Mouse (Mus musculus): Measurements from ENCODE around the gene Prim1. TPM values are rescaled to one million over a fixed set of nuclear protein-coding genes. Genes with fewer than 3 reads are reported as not detected.

Gene Prim1
- polyA plus RNA-seq, 1 experiment from 2014 or later = 38.7 TPM

- H3K27me3 ChIP-seq (ENCODE audit: control insufficient read depth, insufficient read depth, low read length) = no peaks in the 10 kb centered on the region
- H3K9me3 ChIP-seq (ENCODE audit: control insufficient read depth, low read length) = no peaks in the 10 kb centered on the region
- H3K4me1 ChIP-seq (ENCODE audit: control insufficient read depth, insufficient read depth, low read length) = no peaks in the 10 kb centered on the region
- no peaks in the 10 kb centered on the region for H3K36me3 ChIP-seq (ENCODE audit: control insufficient read depth, insufficient read depth, low read length)
- no peak for ATAC-seq (ENCODE audit: low read depth)
- H3K4me3 ChIP-seq (ENCODE audit: low read depth, low read length) = no peak overlapping the region
- no peak overlapping the region for H3K27ac ChIP-seq (ENCODE audit: low read depth, low read length)
- WGBS = 98% methylated on average over 3 of the region's 3 CpGs
- no peak overlapping the region for H3K9ac ChIP-seq (replicated peaks; ENCODE audit: low read depth, low read length)
- H3K4me2 ChIP-seq (ENCODE audit: low read depth, low read length) = no peak overlapping the region
Observed at GRCm38 (mm10) chr10:127996690-127997089, 18.3 kb upstream of the Prim1 start.

DNA sequence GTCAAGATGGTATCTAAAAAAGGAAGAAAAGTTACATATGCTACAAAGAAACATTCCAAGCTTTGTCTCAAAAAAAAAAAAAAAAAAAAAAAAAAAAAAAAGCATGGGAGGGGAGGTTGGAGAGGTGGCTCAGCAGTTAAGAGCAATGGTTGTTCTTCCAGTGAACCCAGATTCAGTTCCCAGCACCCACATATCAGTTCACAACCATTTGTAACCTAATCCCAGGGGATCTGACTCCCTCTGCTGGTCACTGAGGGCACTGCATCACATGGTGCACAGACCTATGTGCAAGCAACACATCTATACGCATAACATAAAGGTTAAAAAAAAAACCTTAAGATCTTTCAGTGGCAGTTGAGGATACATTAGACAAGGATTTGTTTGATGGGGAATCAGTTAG is 16.7 kb upstream of the Prim1 start:
- ATAC-seq (ENCODE audit: low read depth) = no peak
- Histone ChIP-seq H3K4me1 (ENCODE audit: control insufficient read depth, insufficient read depth, low read length) (no peaks in the 10 kb centered on the region), H3K27ac (ENCODE audit: low read depth, low read length) (no peak overlapping the region), H3K9me3 (ENCODE audit: control insufficient read depth, low read length) (no peaks in the 10 kb centered on the region), H3K27me3 (ENCODE audit: control insufficient read depth, insufficient read depth, low read length) (no peaks in the 10 kb centered on the region), H3K36me3 (ENCODE audit: control insufficient read depth, insufficient read depth, low read length) (no peaks in the 10 kb centered on the region), H3K4me2 (ENCODE audit: low read depth, low read length) (no peak overlapping the region), H3K9ac (replicated peaks; ENCODE audit: low read depth, low read length) (no peak overlapping the region), H3K4me3 (ENCODE audit: low read depth, low read length) (no peak overlapping the region)
- 98% methylated on average over 1 of the region's 1 CpGs for WGBS

DNA sequence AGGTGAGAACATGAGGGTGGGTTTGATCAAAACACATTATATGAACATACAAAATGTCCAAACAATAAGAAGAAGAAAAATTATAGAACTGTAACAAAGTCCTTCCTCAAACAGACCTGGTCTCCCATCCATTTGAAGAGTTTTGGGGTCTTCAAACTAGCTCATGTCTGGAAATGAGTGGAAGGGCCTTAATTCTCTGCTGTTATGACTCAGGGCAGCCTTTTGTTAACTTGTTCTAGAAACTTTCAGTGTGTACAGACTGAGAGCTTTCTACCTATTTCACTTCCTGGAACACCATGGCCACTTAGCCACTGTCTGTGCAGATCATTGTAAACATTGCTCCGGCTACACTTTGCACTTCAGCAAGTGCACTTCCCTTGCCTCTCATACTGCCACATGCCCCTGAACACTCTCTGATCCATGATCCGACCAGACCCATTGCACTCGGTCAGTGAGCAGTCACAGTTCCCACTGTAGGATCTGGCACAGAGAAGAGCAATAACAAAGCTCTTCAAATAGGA is 11.6 kb upstream of the Prim1 start:
- 87% methylated on average over 3 of the region's 3 CpGs for WGBS
- H3K4me3 ChIP-seq (ENCODE audit: low read depth, low read length) = no peak overlapping the region

GRCm38 (mm10) chr10:128004918-128005317 is 10.1 kb upstream of the Prim1 start:
- Histone ChIP-seq H3K36me3 (ENCODE audit: control insufficient read depth, insufficient read depth, low read length) (no peaks in the 10 kb centered on the region), H3K4me2 (ENCODE audit: low read depth, low read length) (no peak overlapping the region), H3K4me3 (ENCODE audit: low read depth, low read length) (no peak overlapping the region), H3K27me3 (ENCODE audit: control insufficient read depth, insufficient read depth, low read length) (no peaks in the 10 kb centered on the region), H3K9me3 (ENCODE audit: control insufficient read depth, low read length) (no peaks in the 10 kb centered on the region), H3K4me1 (ENCODE audit: control insufficient read depth, insufficient read depth, low read length) (no peaks in the 10 kb centered on the region), H3K9ac (replicated peaks; ENCODE audit: low read depth, low read length) (no peak overlapping the region), H3K27ac (ENCODE audit: low read depth, low read length) (no peak overlapping the region)
- 88% methylated on average over 10 of the region's 10 CpGs for WGBS
- ATAC-seq (ENCODE audit: low read depth) = no peak

More for the DNA sequence above, 11.6 kb upstream of the Prim1 start:
- Histone ChIP-seq H3K9me3 (ENCODE audit: control insufficient read depth, low read length) (no peaks in the 10 kb centered on the region), H3K4me1 (ENCODE audit: control insufficient read depth, insufficient read depth, low read length) (no peaks in the 10 kb centered on the region), H3K27ac (ENCODE audit: low read depth, low read length) (no peak overlapping the region), H3K4me2 (ENCODE audit: low read depth, low read length) (no peak overlapping the region), H3K9ac (replicated peaks; ENCODE audit: low read depth, low read length) (no peak overlapping the region), H3K27me3 (ENCODE audit: control insufficient read depth, insufficient read depth, low read length) (no peaks in the 10 kb centered on the region), H3K36me3 (ENCODE audit: control insufficient read depth, insufficient read depth, low read length) (no peaks in the 10 kb centered on the region)
- ATAC-seq (ENCODE audit: low read depth) = no peak

- Histone ChIP-seq H3K4me1 (ENCODE audit: control insufficient read depth, insufficient read depth, low read length) (no peaks in the 10 kb centered on the region), H3K4me2 (ENCODE audit: low read depth, low read length) (no peak overlapping the region)
- 88% methylated on average over 8 of the region's 8 CpGs for WGBS
Observed at GRCm38 (mm10) chr10:128005479-128005878, 9.5 kb upstream of the Prim1 start.

GRCm38 (mm10) chr10:128007446-128007845 is 7.5 kb upstream of the Prim1 start, which contains the start of gene Hsd17b6:
Gene Hsd17b6 (minus strand): TSS chr10:128007611.
- H3K4me3 ChIP-seq (ENCODE audit: low read depth, low read length) = no peak within 1 kb of the TSS
- no peak within 1 kb of the TSS for H3K27ac ChIP-seq (ENCODE audit: low read depth, low read length)
- no peak within 1 kb of the TSS for H3K9ac ChIP-seq (replicated peaks; ENCODE audit: low read depth, low read length)
- no peaks in the 10 kb centered on the region for H3K4me1 ChIP-seq (ENCODE audit: control insufficient read depth, insufficient read depth, low read length)
- WGBS = 91% methylated on average over 1 of the region's 1 CpGs
- H3K4me2 ChIP-seq (ENCODE audit: low read depth, low read length) = no peak within 1 kb of the TSS
- no peaks in the 10 kb centered on the region for H3K9me3 ChIP-seq (ENCODE audit: control insufficient read depth, low read length)
- ATAC-seq (ENCODE audit: low read depth) = no peak
- H3K36me3 ChIP-seq (ENCODE audit: control insufficient read depth, insufficient read depth, low read length) = no peaks in the 10 kb centered on the region
- H3K27me3 ChIP-seq (ENCODE audit: control insufficient read depth, insufficient read depth, low read length) = no peaks in the 10 kb centered on the region

More at GRCm38 (mm10) chr10:128005479-128005878, 9.5 kb upstream of the Prim1 start:
- no peak overlapping the region for H3K27ac ChIP-seq (ENCODE audit: low read depth, low read length)
- no peak for ATAC-seq (ENCODE audit: low read depth)
- no peak overlapping the region for H3K4me3 ChIP-seq (ENCODE audit: low read depth, low read length)
- H3K9me3 ChIP-seq (ENCODE audit: control insufficient read depth, low read length) = no peaks in the 10 kb centered on the region
- H3K36me3 ChIP-seq (ENCODE audit: control insufficient read depth, insufficient read depth, low read length) = no peaks in the 10 kb centered on the region
- no peak overlapping the region for H3K9ac ChIP-seq (replicated peaks; ENCODE audit: low read depth, low read length)
- H3K27me3 ChIP-seq (ENCODE audit: control insufficient read depth, insufficient read depth, low read length) = no peaks in the 10 kb centered on the region

DNA sequence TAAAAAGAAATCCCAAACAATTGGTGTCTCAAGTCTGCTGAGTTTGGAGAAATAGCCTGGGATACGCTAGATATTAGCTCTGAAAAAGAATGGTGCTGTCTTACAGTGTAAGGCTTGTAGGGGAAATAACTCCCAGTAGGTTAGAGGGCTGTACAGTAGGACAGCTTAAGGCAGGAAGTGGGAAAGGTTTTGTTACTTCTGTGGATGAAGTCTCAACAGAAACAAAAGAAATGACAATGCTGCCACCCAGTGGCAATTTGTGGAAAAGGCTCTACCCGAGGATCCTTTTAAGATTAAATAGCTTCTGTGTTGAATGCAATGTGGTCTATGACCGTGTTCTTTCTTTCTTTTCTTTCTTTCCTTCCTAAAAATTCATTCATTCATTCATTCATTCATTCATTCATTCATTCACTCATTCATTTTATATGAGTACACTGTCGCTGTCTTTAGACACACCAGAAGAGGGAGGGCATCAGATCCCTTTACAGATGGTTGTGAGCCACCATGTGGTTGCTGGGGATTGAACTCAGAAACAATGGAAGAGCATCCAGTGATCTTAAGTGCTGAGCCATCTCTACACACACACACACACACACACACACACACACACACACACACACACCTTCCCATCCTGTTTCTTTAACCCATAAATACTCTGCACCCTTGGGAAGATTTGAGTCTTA is 6.6 kb upstream of the Prim1 start:
- H3K4me1 ChIP-seq (ENCODE audit: control insufficient read depth, insufficient read depth, low read length) = no peaks in the 10 kb centered on the region
- H3K27me3 ChIP-seq (ENCODE audit: control insufficient read depth, insufficient read depth, low read length) = no peaks in the 10 kb centered on the region
- H3K27ac ChIP-seq (ENCODE audit: low read depth, low read length) = no peak overlapping the region
- H3K4me3 ChIP-seq (ENCODE audit: low read depth, low read length) = no peak overlapping the region
- WGBS = 14% methylated on average over 4 of the region's 4 CpGs
- peak; percentile 44 for ATAC-seq (ENCODE audit: low read depth)
- H3K36me3 ChIP-seq (ENCODE audit: control insufficient read depth, insufficient read depth, low read length) = no peaks in the 10 kb centered on the region
- H3K4me2 ChIP-seq (ENCODE audit: low read depth, low read length) = no peak overlapping the region
- no peaks in the 10 kb centered on the region for H3K9me3 ChIP-seq (ENCODE audit: control insufficient read depth, low read length)
- no peak overlapping the region for H3K9ac ChIP-seq (replicated peaks; ENCODE audit: low read depth, low read length)

DNA sequence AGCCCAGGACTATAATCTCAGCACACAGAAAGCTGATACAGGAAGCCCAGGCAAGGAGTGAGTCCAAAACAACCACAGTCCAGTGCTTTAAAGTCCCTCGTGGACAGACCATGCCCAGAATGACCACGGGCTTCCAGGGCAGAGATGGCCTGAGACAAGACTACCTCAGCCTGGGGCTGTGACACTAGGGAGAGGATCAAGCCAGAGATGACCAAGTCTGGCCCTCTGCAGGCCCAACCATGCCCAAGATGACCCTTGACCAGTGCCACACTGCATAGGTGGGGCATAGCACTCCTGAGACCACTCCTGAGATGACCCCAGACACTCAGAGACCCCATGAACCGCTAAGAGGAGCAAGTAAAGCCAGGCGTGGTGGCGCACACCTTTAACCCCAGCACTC is 5.2 kb upstream of the Prim1 start:
- Histone ChIP-seq H3K4me2 (ENCODE audit: low read depth, low read length) (no peak overlapping the region), H3K4me3 (ENCODE audit: low read depth, low read length) (no peak overlapping the region), H3K27ac (ENCODE audit: low read depth, low read length) (no peak overlapping the region), H3K36me3 (ENCODE audit: control insufficient read depth, insufficient read depth, low read length) (no peaks in the 10 kb centered on the region), H3K9me3 (ENCODE audit: control insufficient read depth, low read length) (no peaks in the 10 kb centered on the region), H3K27me3 (ENCODE audit: control insufficient read depth, insufficient read depth, low read length) (no peaks in the 10 kb centered on the region), H3K9ac (replicated peaks; ENCODE audit: low read depth, low read length) (no peak overlapping the region), H3K4me1 (ENCODE audit: control insufficient read depth, insufficient read depth, low read length) (no peaks in the 10 kb centered on the region)
- ATAC-seq (ENCODE audit: low read depth) = no peak
- 84% methylated on average over 5 of the region's 5 CpGs for WGBS

DNA sequence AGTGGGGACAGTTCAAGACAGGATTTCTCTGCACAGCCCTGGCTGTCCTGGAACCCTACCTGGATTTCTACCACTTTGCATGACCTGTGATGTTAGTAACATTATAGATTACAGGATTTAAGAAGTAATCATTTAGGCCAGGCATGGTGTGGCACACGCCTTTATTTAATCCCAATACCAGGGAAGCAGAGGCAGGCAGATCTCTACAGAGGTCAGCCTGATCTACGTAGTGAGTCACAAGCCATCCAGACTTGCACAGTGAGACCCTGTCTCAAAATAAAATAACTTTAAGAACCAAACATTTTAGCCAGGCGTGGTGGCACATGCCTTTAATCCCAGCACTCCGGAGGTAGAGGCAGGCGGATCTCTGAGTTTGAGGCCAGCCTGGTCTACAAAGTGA is 7.2 kb downstream of the Prim1 start:
- Histone ChIP-seq H3K4me1 (ENCODE audit: control insufficient read depth, insufficient read depth, low read length) (no peaks in the 10 kb centered on the region), H3K36me3 (ENCODE audit: control insufficient read depth, insufficient read depth, low read length) (peaks cover 15% of the 10 kb centered on the region; the same call in 1 of the 2 replicates)

More for the DNA sequence above, 7.2 kb downstream of the Prim1 start:
- ATAC-seq (ENCODE audit: low read depth) = no peak
- Histone ChIP-seq H3K9ac (replicated peaks; ENCODE audit: low read depth, low read length) (no peak overlapping the region), H3K27ac (ENCODE audit: low read depth, low read length) (no peak overlapping the region), H3K4me2 (ENCODE audit: low read depth, low read length) (no peak overlapping the region), H3K4me3 (ENCODE audit: low read depth, low read length) (no peak overlapping the region), H3K27me3 (ENCODE audit: control insufficient read depth, insufficient read depth, low read length) (no peaks in the 10 kb centered on the region), H3K9me3 (ENCODE audit: control insufficient read depth, low read length) (no peaks in the 10 kb centered on the region)
- WGBS = 98% methylated on average over 5 of the region's 5 CpGs
